Mouse (Mus musculus): ENCODE measurements at regions not wholly inside any gene's neighbourhood (a gene's known extent, or its start where the extent isn't known, plus 50 kb on each side); places are given as distances from the start of the nearest gene placed in this dataset.

DNA sequence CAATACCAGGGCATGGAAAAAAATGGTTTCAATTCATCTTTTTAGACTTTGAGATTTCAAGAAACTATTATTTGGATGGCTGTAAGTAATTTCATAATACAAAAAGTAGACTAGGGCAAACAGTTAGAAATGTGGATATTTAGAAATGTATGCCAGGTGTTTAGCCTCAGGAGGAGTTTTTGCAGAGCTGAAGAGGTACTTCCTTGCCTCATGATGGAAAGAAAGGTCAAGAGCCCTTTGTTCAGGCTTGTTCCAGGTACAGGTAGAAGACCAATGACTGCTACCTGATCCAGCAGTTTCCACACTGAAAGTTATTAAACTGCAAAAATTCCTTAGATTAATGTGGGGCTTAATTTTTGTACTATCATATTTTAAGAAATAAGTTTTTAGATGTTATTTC is 143.3 kb upstream of the Rprm start:
- H3K9ac ChIP-seq (ENCODE audit: low read depth, low read length) = no peak overlapping the region
- H3K36me3 ChIP-seq (ENCODE audit: control insufficient read depth, insufficient read depth) = no peaks in the 10 kb centered on the region
- no peaks in the 10 kb centered on the region for H3K27me3 ChIP-seq (replicated peaks; ENCODE audit: control insufficient read depth, insufficient read depth, low read length)
- TF ChIP-seq CTCF (IDR thresholded peaks at IDR 0.05; ENCODE audit: low read depth) = no peak
- H3K4me3 ChIP-seq (ENCODE audit: low read depth, low read length) = no peak overlapping the region
- no peak for ATAC-seq
- no peak overlapping the region for H3K27ac ChIP-seq (ENCODE audit: low read depth, low read length)
- H3K4me2 ChIP-seq (replicated peaks; ENCODE audit: low read depth) = no peak overlapping the region
- H3K4me1 ChIP-seq (replicated peaks; ENCODE audit: control insufficient read depth, insufficient read depth, low read length) = no peaks in the 10 kb centered on the region
- no peaks in the 10 kb centered on the region for H3K9me3 ChIP-seq (ENCODE audit: control insufficient read depth)

GRCm38 (mm10) chr2:54229016-54229415 is 143.7 kb upstream of the Rprm start:
- TF ChIP-seq CTCF (IDR thresholded peaks at IDR 0.05; ENCODE audit: low read depth) = no peak
- Histone ChIP-seq H3K9ac (ENCODE audit: low read depth, low read length) (no peak overlapping the region), H3K4me1 (replicated peaks; ENCODE audit: control insufficient read depth, insufficient read depth, low read length) (no peaks in the 10 kb centered on the region), H3K9me3 (ENCODE audit: control insufficient read depth) (no peaks in the 10 kb centered on the region), H3K27ac (ENCODE audit: low read depth, low read length) (no peak overlapping the region), H3K36me3 (ENCODE audit: control insufficient read depth, insufficient read depth) (no peaks in the 10 kb centered on the region), H3K27me3 (replicated peaks; ENCODE audit: control insufficient read depth, insufficient read depth, low read length) (no peaks in the 10 kb centered on the region), H3K4me3 (ENCODE audit: low read depth, low read length) (no peak overlapping the region), H3K4me2 (replicated peaks; ENCODE audit: low read depth) (no peak overlapping the region)
- WGBS = 67% methylated on average over 1 of the region's 1 CpGs
- no peak for ATAC-seq

DNA sequence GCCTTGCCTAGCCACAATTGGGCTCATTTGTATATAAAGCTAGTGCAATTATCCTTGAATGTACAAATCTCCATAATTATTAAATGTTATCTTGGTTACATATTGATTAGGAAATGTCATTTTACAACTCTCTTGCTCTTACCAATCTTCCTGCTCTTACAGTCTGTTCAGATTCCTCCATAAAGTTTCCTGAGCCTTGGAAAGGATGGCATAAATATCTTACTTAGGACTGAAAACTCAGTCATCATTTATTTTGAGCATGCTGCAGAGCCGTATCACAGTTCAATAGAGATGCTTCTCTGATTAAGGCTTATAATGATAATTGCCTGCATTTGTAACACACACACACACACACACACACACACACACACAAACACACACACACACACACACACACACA is 151.4 kb upstream of the Rprm start:
- no peak overlapping the region for H3K27ac ChIP-seq (ENCODE audit: low read depth, low read length)
- ATAC-seq = no peak
- TF ChIP-seq CTCF (IDR thresholded peaks at IDR 0.05; ENCODE audit: low read depth) = no peak
- H3K4me2 ChIP-seq (replicated peaks; ENCODE audit: low read depth) = no peak overlapping the region
- WGBS = 31% methylated on average over 1 of the region's 1 CpGs
- H3K36me3 ChIP-seq (ENCODE audit: control insufficient read depth, insufficient read depth) = no peaks in the 10 kb centered on the region
- no peak overlapping the region for H3K9ac ChIP-seq (ENCODE audit: low read depth, low read length)
- no peaks in the 10 kb centered on the region for H3K4me1 ChIP-seq (replicated peaks; ENCODE audit: control insufficient read depth, insufficient read depth, low read length)
- no peaks in the 10 kb centered on the region for H3K27me3 ChIP-seq (replicated peaks; ENCODE audit: control insufficient read depth, insufficient read depth, low read length)
- H3K9me3 ChIP-seq (ENCODE audit: control insufficient read depth) = no peaks in the 10 kb centered on the region
- no peak overlapping the region for H3K4me3 ChIP-seq (ENCODE audit: low read depth, low read length)

DNA sequence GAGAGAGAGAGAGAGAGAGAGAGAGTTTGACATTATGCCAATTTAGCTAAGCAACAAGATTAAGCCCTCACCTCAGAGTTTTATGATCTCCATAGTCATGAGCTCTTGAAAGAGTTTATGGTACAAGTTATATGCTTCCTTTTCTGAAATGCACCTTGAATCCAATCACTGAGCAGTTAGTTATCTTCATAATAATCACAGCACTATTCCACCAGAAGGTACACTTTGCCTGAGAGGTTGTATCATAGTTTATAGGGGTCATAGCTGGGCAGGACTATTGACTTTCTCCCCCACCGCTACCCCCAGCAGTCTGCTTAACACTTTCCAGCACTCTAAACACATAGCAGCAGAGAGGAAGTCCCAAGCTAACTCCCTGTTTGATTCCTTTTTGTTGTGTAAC is 151.8 kb upstream of the Rprm start:
- WGBS = 41% methylated on average over 1 of the region's 1 CpGs
- no peak overlapping the region for H3K4me3 ChIP-seq (ENCODE audit: low read depth, low read length)
- H3K36me3 ChIP-seq (ENCODE audit: control insufficient read depth, insufficient read depth) = no peaks in the 10 kb centered on the region
- H3K4me2 ChIP-seq (replicated peaks; ENCODE audit: low read depth) = no peak overlapping the region
- H3K27me3 ChIP-seq (replicated peaks; ENCODE audit: control insufficient read depth, insufficient read depth, low read length) = no peaks in the 10 kb centered on the region
- peak; percentile 98 for ATAC-seq
- no peaks in the 10 kb centered on the region for H3K9me3 ChIP-seq (ENCODE audit: control insufficient read depth)
- H3K27ac ChIP-seq (ENCODE audit: low read depth, low read length) = no peak overlapping the region
- no peak for TF ChIP-seq CTCF (IDR thresholded peaks at IDR 0.05; ENCODE audit: low read depth)
- H3K9ac ChIP-seq (ENCODE audit: low read depth, low read length) = no peak overlapping the region
- H3K4me1 ChIP-seq (replicated peaks; ENCODE audit: control insufficient read depth, insufficient read depth, low read length) = no peaks in the 10 kb centered on the region

- no peak for ATAC-seq
Measured at GRCm38 (mm10) chr2:54264773-54265452, 171.2 kb upstream of the Galnt13 start.

GRCm38 (mm10) chr2:54265453-54265823 is 170.7 kb upstream of the Galnt13 start:
- ATAC-seq = no peak
- Histone ChIP-seq H3K27ac (ENCODE audit: low read depth, low read length) (no peak overlapping the region), H3K4me1 (replicated peaks; ENCODE audit: control insufficient read depth, insufficient read depth, low read length) (no peaks in the 10 kb centered on the region), H3K4me2 (replicated peaks; ENCODE audit: low read depth) (no peak overlapping the region), H3K4me3 (ENCODE audit: low read depth, low read length) (no peak overlapping the region), H3K9me3 (ENCODE audit: control insufficient read depth) (no peaks in the 10 kb centered on the region), H3K27me3 (replicated peaks; ENCODE audit: control insufficient read depth, insufficient read depth, low read length) (no peaks in the 10 kb centered on the region), H3K36me3 (ENCODE audit: control insufficient read depth, insufficient read depth) (no peaks in the 10 kb centered on the region), H3K9ac (ENCODE audit: low read depth, low read length) (no peak overlapping the region)
- no peak for TF ChIP-seq CTCF (IDR thresholded peaks at IDR 0.05; ENCODE audit: low read depth)
- WGBS = 81% methylated on average over 5 of the region's 5 CpGs

More at GRCm38 (mm10) chr2:54264773-54265452, 171.2 kb upstream of the Galnt13 start:
- TF ChIP-seq CTCF (IDR thresholded peaks at IDR 0.05; ENCODE audit: low read depth) = no peak
- Histone ChIP-seq H3K4me1 (replicated peaks; ENCODE audit: control insufficient read depth, insufficient read depth, low read length) (no peaks in the 10 kb centered on the region), H3K4me2 (replicated peaks; ENCODE audit: low read depth) (no peak overlapping the region), H3K9ac (ENCODE audit: low read depth, low read length) (no peak overlapping the region), H3K27me3 (replicated peaks; ENCODE audit: control insufficient read depth, insufficient read depth, low read length) (no peaks in the 10 kb centered on the region), H3K36me3 (ENCODE audit: control insufficient read depth, insufficient read depth) (no peaks in the 10 kb centered on the region), H3K4me3 (ENCODE audit: low read depth, low read length) (no peak overlapping the region), H3K27ac (ENCODE audit: low read depth, low read length) (no peak overlapping the region), H3K9me3 (ENCODE audit: control insufficient read depth) (no peaks in the 10 kb centered on the region)
- WGBS = 83% methylated on average over 4 of the region's 4 CpGs

- ATAC-seq = no peak
- H3K4me1 ChIP-seq (replicated peaks; ENCODE audit: control insufficient read depth, insufficient read depth, low read length) = no peaks in the 10 kb centered on the region
- H3K36me3 ChIP-seq (ENCODE audit: control insufficient read depth, insufficient read depth) = no peaks in the 10 kb centered on the region
- no peaks in the 10 kb centered on the region for H3K27me3 ChIP-seq (replicated peaks; ENCODE audit: control insufficient read depth, insufficient read depth, low read length)
- WGBS = 55% methylated on average over 1 of the region's 1 CpGs
- no peak overlapping the region for H3K4me3 ChIP-seq (ENCODE audit: low read depth, low read length)
- H3K9me3 ChIP-seq (ENCODE audit: control insufficient read depth) = no peaks in the 10 kb centered on the region
- H3K9ac ChIP-seq (ENCODE audit: low read depth, low read length) = no peak overlapping the region
- no peak for TF ChIP-seq CTCF (IDR thresholded peaks at IDR 0.05; ENCODE audit: low read depth)
- H3K27ac ChIP-seq (ENCODE audit: low read depth, low read length) = no peak overlapping the region
- no peak overlapping the region for H3K4me2 ChIP-seq (replicated peaks; ENCODE audit: low read depth)
Measured at GRCm38 (mm10) chr2:54281966-54282365, 154.2 kb upstream of the Galnt13 start.
